Mouse (Mus musculus): ENCODE measurements around the gene Gdpd3. TPM values are rescaled to one million over a fixed set of nuclear protein-coding genes. Genes with fewer than 3 reads are reported as not detected.

Gdpd3 gene
- polyA plus RNA-seq, 1 experiment, result 7.7 TPM

DNA sequence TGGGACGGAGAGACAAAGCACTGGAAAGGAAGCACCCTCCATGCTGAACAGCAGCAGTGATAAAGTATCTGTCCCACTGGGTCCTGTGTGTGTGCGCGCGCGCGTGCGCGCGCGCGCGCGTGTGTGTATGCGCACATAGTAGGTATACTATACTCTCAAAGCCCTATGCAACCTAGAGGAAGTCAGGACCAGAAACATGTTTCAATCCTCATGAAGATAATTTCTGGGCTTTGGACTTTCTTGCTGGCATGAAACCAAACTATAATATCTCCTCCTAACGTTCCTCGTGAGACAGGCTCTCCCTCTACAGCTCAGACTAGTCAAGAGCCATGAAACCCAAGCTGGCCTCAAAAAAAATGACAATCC, 34.9 kb downstream of the Gdpd3 start:
- TF ChIP-seq POLR2A (IDR thresholded peaks at IDR 0.05; ENCODE audit: low read depth, low read length) (no peak), CTCF (IDR thresholded peaks at IDR 0.05; ENCODE audit: extremely low read depth, insufficient read depth, insufficient read length, insufficient replicate concordance) (no peak)
- Histone ChIP-seq H3K4me1 (ENCODE audit: control insufficient read depth, insufficient read depth, insufficient read length) (peaks cover 9% of the 10 kb centered on the region; the same call in 1 of the 2 replicates), H3K36me3 (ENCODE audit: control insufficient read depth, insufficient read depth, low read length) (peaks cover 10% of the 10 kb centered on the region), H3K27ac (ENCODE audit: insufficient read depth, low read length) (no peak overlapping the region), H3K4me3 (ENCODE audit: extremely low read depth, insufficient read depth, insufficient read length) (no peak overlapping the region), H3K27me3 (ENCODE audit: control insufficient read depth, insufficient read depth, low read length) (no peaks in the 10 kb centered on the region)
- WGBS, result 92% methylated on average over 16 of the region's 16 CpGs
- DNase-seq (ENCODE audit: low read depth in 1 of 2, low spot score in 2 of 2), result no peak

DNA sequence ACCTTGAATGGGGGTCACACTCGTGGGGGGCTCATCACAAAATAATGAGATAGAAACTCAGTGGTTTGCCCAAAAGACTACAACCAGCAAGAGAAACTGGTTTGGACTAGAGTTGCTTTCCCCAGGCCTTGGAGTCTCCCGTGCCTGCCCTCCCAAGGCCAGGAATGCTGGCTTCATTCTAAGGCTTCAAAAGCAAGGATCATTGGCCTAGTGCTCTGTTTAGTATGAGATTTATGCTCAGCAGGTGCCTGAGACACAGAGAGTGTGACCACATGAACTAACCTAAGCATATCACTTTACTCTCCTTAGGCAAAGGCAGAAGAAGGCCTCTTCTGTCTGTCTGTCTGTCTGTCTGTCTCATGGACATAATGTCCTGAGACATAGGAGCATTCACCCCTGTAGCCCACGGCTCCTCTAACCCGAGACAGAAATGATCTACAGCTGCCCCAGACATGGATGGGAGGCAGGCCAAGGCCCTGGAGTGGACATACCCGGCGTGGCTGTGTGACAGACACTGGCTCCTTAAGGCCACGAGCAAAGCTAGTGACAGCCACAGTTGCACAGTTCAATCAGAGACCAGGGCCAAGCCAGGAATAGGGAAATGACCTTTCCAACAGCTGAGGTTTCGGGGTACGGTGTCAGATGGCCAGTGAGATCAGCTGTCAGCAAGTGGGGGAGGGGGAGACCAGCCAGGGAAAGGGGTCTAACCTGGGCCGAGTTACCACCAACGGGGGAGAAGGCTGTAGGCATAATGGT, 36.2 kb downstream of the Gdpd3 start:
- Histone ChIP-seq H3K4me3 (ENCODE audit: extremely low read depth, insufficient read depth, insufficient read length) (no peak overlapping the region), H3K27ac (ENCODE audit: insufficient read depth, low read length) (no peak overlapping the region), H3K4me1 (ENCODE audit: control insufficient read depth, insufficient read depth, insufficient read length) (peaks cover 7% of the 10 kb centered on the region; the same call in 1 of the 2 replicates), H3K36me3 (ENCODE audit: control insufficient read depth, insufficient read depth, low read length) (peaks cover 2% of the 10 kb centered on the region; the same call in 1 of the 2 replicates), H3K27me3 (ENCODE audit: control insufficient read depth, insufficient read depth, low read length) (no peaks in the 10 kb centered on the region)
- DNase-seq (ENCODE audit: low read depth in 1 of 2, low spot score in 2 of 2), result no peak
- no peak for TF ChIP-seq POLR2A (IDR thresholded peaks at IDR 0.05; ENCODE audit: low read depth, low read length)
- no peak for TF ChIP-seq CTCF (IDR thresholded peaks at IDR 0.05; ENCODE audit: extremely low read depth, insufficient read depth, insufficient read length, insufficient replicate concordance)
- WGBS, result 89% methylated on average over 11 of the region's 11 CpGs

DNA sequence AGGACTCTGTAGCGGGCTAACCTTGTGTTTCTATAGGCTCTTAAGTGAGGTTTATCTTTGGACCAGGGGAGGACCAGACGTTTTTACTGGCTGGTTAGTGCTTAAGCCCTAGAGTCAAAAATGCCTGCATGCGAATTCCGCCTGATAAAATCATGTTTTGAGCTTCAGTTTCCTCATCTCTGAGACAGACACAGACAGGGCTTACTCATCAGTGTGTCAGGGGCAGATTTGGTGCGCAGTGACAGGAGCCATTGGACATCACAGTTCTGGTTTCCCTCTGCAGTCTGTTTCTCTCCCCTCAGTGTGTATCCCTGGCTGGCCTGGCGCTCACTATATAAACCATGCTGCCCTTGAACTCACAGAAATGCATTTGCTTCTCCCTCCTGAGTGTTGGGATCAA, 37.0 kb downstream of the Gdpd3 start:
- WGBS, result 80% methylated on average over 6 of the region's 6 CpGs
- Histone ChIP-seq H3K27me3 (ENCODE audit: control insufficient read depth, insufficient read depth, low read length) (no peaks in the 10 kb centered on the region), H3K36me3 (ENCODE audit: control insufficient read depth, insufficient read depth, low read length) (no peaks in the 10 kb centered on the region), H3K4me3 (ENCODE audit: extremely low read depth, insufficient read depth, insufficient read length) (no peak overlapping the region), H3K27ac (ENCODE audit: insufficient read depth, low read length) (no peak overlapping the region), H3K4me1 (ENCODE audit: control insufficient read depth, insufficient read depth, insufficient read length) (no peaks in the 10 kb centered on the region)
- TF ChIP-seq POLR2A (IDR thresholded peaks at IDR 0.05; ENCODE audit: low read depth, low read length), result no peak
- TF ChIP-seq CTCF (IDR thresholded peaks at IDR 0.05; ENCODE audit: extremely low read depth, insufficient read depth, insufficient read length, insufficient replicate concordance), result no peak
- DNase-seq (ENCODE audit: low read depth in 1 of 2, low spot score in 2 of 2), result no peak

DNA sequence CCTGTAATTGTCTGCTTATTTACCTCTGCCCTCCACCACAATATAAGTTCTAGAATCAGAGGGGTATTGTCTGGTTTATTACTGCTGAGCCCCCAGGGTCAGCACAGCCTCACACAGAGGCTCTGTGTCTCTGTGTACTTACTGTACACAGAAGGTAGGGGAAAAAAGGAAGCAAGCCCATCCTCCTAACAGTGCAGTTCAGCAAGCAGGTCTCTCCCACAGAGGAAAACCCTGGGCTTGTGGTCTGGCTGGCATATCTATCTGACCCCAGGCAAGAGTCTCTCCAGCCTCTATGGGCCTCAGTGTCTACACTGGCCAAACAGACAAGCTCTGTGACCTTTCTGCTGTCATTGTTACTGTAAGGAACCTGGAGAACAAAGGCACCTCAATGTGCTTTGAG, 37.6 kb downstream of the Gdpd3 start:
- Histone ChIP-seq H3K36me3 (ENCODE audit: control insufficient read depth, insufficient read depth, low read length) (no peaks in the 10 kb centered on the region), H3K27me3 (ENCODE audit: control insufficient read depth, insufficient read depth, low read length) (no peaks in the 10 kb centered on the region), H3K27ac (ENCODE audit: insufficient read depth, low read length) (no peak overlapping the region), H3K4me1 (ENCODE audit: control insufficient read depth, insufficient read depth, insufficient read length) (no peaks in the 10 kb centered on the region; the same call in 1 of the 2 replicates), H3K4me3 (ENCODE audit: extremely low read depth, insufficient read depth, insufficient read length) (no peak overlapping the region)
- DNase-seq (ENCODE audit: low read depth in 1 of 2, low spot score in 2 of 2), result no peak
- TF ChIP-seq POLR2A (IDR thresholded peaks at IDR 0.05; ENCODE audit: low read depth, low read length), result no peak
- TF ChIP-seq CTCF (IDR thresholded peaks at IDR 0.05; ENCODE audit: extremely low read depth, insufficient read depth, insufficient read length, insufficient replicate concordance), result no peak

DNA sequence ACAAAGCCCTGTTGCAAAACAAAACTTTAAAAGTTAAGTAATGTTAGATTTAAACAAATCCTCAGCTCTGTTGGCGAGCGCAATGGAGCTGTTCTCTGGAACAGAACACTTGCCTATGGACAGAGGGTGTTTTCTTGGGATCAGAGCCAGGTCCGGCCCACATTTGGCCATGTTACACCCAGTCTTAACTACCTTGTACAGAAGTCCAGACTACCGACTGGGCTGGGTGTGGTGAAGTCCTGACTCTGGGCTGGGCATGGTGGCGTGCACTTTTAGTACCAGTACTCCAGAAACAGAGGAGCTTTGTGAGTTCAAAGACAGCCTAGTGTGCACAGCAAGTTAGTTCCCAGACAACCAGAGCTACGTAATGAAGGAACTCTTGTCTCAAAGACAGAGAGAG, 40.8 kb downstream of the Gdpd3 start:
- H3K36me3 ChIP-seq (ENCODE audit: control insufficient read depth, insufficient read depth, low read length), result no peaks in the 10 kb centered on the region
- no peak overlapping the region for H3K27ac ChIP-seq (ENCODE audit: insufficient read depth, low read length)
- TF ChIP-seq POLR2A (IDR thresholded peaks at IDR 0.05; ENCODE audit: low read depth, low read length) (no peak), CTCF (IDR thresholded peaks at IDR 0.05; ENCODE audit: extremely low read depth, insufficient read depth, insufficient read length, insufficient replicate concordance) (no peak)
- no peak overlapping the region for H3K4me3 ChIP-seq (ENCODE audit: extremely low read depth, insufficient read depth, insufficient read length)
- DNase-seq (ENCODE audit: low read depth in 1 of 2, low spot score in 2 of 2), result no peak
- 81% methylated on average over 6 of the region's 6 CpGs for WGBS
- no peaks in the 10 kb centered on the region for H3K27me3 ChIP-seq (ENCODE audit: control insufficient read depth, insufficient read depth, low read length)
- no peaks in the 10 kb centered on the region; the same call in none of the 2 replicates for H3K4me1 ChIP-seq (ENCODE audit: control insufficient read depth, insufficient read depth, insufficient read length)

DNA sequence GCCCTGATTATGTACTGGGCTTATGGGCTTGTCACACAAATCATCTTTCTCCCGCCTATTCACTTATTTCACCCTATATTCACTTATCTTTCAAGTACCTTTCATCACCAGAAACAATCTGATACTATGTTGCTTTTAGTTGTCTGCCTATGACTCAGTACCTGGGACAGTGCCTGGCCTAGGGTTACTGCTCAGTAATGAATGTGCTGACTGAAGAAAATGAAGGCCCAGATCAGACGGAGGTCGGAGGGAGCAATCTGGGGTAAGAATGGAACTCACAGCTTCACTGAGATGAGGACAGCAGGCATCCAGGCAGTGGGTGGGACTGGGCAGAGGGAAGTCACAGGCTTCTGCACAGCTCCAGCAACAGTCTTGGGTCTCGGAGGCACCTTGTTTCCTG, 41.3 kb downstream of the Gdpd3 start:
- no peak for DNase-seq (ENCODE audit: low read depth in 1 of 2, low spot score in 2 of 2)
- 82% methylated on average over 4 of the region's 4 CpGs for WGBS
- no peaks in the 10 kb centered on the region; the same call in none of the 2 replicates for H3K4me1 ChIP-seq (ENCODE audit: control insufficient read depth, insufficient read depth, insufficient read length)
- TF ChIP-seq POLR2A (IDR thresholded peaks at IDR 0.05; ENCODE audit: low read depth, low read length), result no peak
- no peak for TF ChIP-seq CTCF (IDR thresholded peaks at IDR 0.05; ENCODE audit: extremely low read depth, insufficient read depth, insufficient read length, insufficient replicate concordance)
- H3K36me3 ChIP-seq (ENCODE audit: control insufficient read depth, insufficient read depth, low read length), result no peaks in the 10 kb centered on the region
- no peaks in the 10 kb centered on the region for H3K27me3 ChIP-seq (ENCODE audit: control insufficient read depth, insufficient read depth, low read length)
- no peak overlapping the region for H3K4me3 ChIP-seq (ENCODE audit: extremely low read depth, insufficient read depth, insufficient read length)
- no peak overlapping the region for H3K27ac ChIP-seq (ENCODE audit: insufficient read depth, low read length)
